Mouse (Mus musculus) limb, embryonic 13.5 days (tissue): ENCODE measurements around the gene Dedd. TPM values are rescaled to one million over a fixed set of nuclear protein-coding genes. Genes with fewer than 3 reads are reported as not detected.
A peak's percentile ranks its signal among the peaks of the same experiment; 100 is the strongest.

Source experiments
- ATAC-seq: fragments of 200-750 bp; cut with Nextera tagmentation; 2 replicates; pipeline ENCODE4 v1.8.0; 2017; ENCODE audit warnings: low read depth, moderate number of reproducible peaks, moderate TSS enrichment; ENCODE audit not compliant: low FRiP score
- H3K27ac ChIP-seq: fragments of 300-500 bp; sonication (generic); 2 replicates; pipeline ENCODE4 v1.5.1; 2015; ENCODE audit warnings: inconsistent platforms, mild to moderate bottlenecking, moderate library complexity
- H3K27me3 ChIP-seq: fragments of 300-500 bp; sonication (generic); 2 replicates; pipeline ENCODE4 v1.6.1; 2015; ENCODE audit warnings: mild to moderate bottlenecking, inconsistent platforms
- H3K36me3 ChIP-seq: fragments of 300-500 bp; sonication (generic); 2 replicates; pipeline ENCODE4 v1.6.1; 2015; ENCODE audit warnings: inconsistent platforms, mild to moderate bottlenecking, moderate library complexity
- H3K4me1 ChIP-seq: fragments of 300-500 bp; sonication (generic); 2 replicates; pipeline ENCODE4 v1.6.1; 2015; ENCODE audit warnings: inconsistent platforms
- H3K4me2 ChIP-seq: fragments of 300-500 bp; sonication (generic); replicated peaks from 2 replicates; pipeline ENCODE4 v1.6.1; 2015; ENCODE audit warnings: inconsistent platforms, mild to moderate bottlenecking, moderate library complexity
- H3K4me3 ChIP-seq: fragments of 300-500 bp; sonication (generic); 2 replicates; pipeline ENCODE4 v1.5.1; 2015; ENCODE audit warnings: moderate library complexity, mild to moderate bottlenecking, inconsistent platforms
- H3K9ac ChIP-seq: fragments of 300-500 bp; sonication (generic); 2 replicates; pipeline ENCODE4 v1.6.1; 2015; ENCODE audit warnings: mild to moderate bottlenecking, inconsistent platforms
- H3K9me3 ChIP-seq: fragments of 300-500 bp; sonication (generic); 2 replicates; pipeline ENCODE4 v1.6.1; 2016; ENCODE audit warnings: inconsistent platforms
- WGBS: fragments of 180-500 bp; shearing (Covaris S2); methylation state at CpG from one replicate; pipeline ENCODE4 v1.1.7; 2015; 5-methylcytosine and 5-hydroxymethylcytosine counted together
- polyA plus RNA-seq: library from polyadenylated mRNA; unstranded; fragments of >200 nt; fragmentation: Nextera tagmentation; extraction: Ambion mirVana; gene quantifications from 2 replicates; pipeline ENCODE4 v1.2.1, GENCODE M21; 2015

Dedd gene
- polyA plus RNA-seq, 1 experiment from 2014 or later = 61.1 TPM

DNA sequence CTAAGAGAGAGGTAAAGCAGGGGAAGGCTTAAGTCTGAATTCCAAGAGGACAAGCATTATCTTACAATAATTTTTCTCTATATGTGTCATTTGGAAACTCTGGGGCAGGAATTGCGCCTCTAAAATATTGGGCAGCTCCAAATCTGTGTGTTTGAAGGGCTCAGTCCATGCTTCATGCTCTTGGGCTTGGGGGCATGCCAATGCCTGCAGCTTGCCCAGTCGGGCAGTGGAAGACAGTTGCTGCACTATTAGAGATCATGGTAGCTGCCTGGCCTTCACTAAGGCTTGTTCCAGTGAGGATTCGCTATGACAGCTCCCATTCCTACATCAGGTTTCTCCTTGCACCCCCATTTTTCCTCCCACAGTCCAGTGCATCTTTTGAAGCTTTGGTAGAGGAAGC lies 19.7 kb downstream of the Dedd start:
- Histone ChIP-seq H3K4me2 (no peak overlapping the region), H3K9ac (0 out of 2 replicates have a peak overlapping the region, but pooled peaks have one; percentile 3), H3K27me3 (no peaks in the 10 kb centered on the region), H3K4me1 (peaks cover 22% of the 10 kb centered on the region), H3K27ac (no peak overlapping the region), H3K9me3 (peaks cover 7% of the 10 kb centered on the region), H3K36me3 (peaks cover 7% of the 10 kb centered on the region), H3K4me3 (no peak overlapping the region)
- no peak for ATAC-seq
- 92% methylated on average over 3 of the region's 3 CpGs for WGBS

DNA sequence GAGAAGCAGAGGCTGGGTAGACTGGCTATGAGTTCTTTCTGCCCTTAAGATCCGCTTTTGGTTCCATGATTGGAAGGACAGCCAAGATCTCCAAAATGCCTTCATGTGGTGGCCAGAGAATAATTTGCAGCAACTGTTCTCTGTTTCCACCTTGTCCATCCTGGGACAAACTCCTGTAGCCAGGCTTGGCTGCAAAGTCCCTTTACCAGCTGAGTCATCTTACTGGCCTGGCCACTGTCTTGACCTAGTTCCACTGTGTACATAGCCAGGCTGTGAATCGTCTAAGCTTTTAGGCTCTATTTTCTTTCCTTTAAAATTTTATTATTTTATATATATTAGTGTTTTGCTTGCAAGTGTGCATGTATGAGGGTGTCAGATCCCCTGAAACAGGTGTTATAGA lies 20.3 kb downstream of the Dedd start:
- 91% methylated on average over 2 of the region's 2 CpGs for WGBS
- H3K4me3 ChIP-seq = no peak overlapping the region
- H3K27ac ChIP-seq = no peak overlapping the region
- no peak overlapping the region for H3K4me2 ChIP-seq
- H3K27me3 ChIP-seq = no peaks in the 10 kb centered on the region
- H3K4me1 ChIP-seq = peaks cover 20% of the 10 kb centered on the region
- peaks cover 6% of the 10 kb centered on the region; the same call in 1 of the 2 replicates for H3K36me3 ChIP-seq
- peaks cover 6% of the 10 kb centered on the region for H3K9me3 ChIP-seq
- no peak for ATAC-seq
- H3K9ac ChIP-seq = 0 out of 2 replicates have a peak overlapping the region, but pooled peaks have one; percentile 3

DNA sequence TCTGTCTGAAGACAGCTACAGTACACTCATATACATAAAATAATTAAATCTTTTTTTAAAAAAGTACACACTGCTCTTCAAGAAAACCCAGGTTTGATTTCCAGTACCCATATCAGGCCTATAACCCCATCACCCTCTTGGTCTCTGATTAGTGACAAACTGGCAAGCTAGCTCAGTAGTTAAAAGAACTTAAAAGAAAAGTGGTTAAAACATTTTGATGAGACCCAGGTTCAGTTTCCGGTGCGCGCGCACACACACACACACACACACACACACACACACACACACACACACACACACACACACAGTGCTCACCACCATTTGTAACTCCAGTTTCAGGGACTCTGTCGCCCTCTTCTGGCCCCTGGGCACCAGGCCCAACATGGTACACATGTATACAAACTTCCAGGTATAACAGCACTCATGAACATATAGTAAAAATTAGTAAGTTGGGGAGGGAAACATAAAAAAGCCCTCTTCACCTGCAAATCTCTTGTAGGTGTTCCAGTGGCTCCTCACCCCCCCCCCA lies 26.9 kb downstream of the Dedd start:
- ATAC-seq = no peak
- Histone ChIP-seq H3K9me3 (peaks cover 7% of the 10 kb centered on the region), H3K27ac (no peak overlapping the region), H3K27me3 (no peaks in the 10 kb centered on the region), H3K4me3 (no peak overlapping the region), H3K9ac (no peak overlapping the region), H3K4me1 (peaks cover 9% of the 10 kb centered on the region), H3K4me2 (no peak overlapping the region), H3K36me3 (peaks cover 34% of the 10 kb centered on the region)
- WGBS = 75% methylated on average over 4 of the region's 5 CpGs

DNA sequence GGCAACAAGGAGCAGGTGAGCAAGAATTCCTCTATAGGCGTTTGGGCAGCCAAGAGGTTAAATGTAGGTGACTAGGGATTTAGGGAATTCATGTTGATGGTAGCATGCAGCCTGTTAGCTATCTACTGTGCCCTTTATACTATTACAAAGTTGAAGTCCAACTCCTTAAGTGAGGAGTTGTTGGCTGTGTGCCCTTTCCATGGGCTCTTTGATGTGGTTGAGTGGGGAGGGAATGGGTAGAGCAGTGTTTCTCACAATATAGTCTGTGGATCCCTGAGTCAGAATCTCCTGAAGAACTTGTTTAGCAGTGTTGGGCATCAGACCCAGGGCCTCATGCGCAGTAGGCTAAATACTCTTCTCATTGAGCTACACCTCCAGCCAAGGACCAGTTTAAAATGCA lies 27.9 kb downstream of the Dedd start:
- Histone ChIP-seq H3K36me3 (peaks cover 34% of the 10 kb centered on the region), H3K9ac (no peak overlapping the region), H3K9me3 (peaks cover 7% of the 10 kb centered on the region), H3K4me1 (peaks cover 16% of the 10 kb centered on the region), H3K27me3 (no peaks in the 10 kb centered on the region), H3K4me3 (no peak overlapping the region), H3K4me2 (no peak overlapping the region), H3K27ac (no peak overlapping the region)
- WGBS = 83% methylated on average over 2 of the region's 2 CpGs
- no peak for ATAC-seq

DNA sequence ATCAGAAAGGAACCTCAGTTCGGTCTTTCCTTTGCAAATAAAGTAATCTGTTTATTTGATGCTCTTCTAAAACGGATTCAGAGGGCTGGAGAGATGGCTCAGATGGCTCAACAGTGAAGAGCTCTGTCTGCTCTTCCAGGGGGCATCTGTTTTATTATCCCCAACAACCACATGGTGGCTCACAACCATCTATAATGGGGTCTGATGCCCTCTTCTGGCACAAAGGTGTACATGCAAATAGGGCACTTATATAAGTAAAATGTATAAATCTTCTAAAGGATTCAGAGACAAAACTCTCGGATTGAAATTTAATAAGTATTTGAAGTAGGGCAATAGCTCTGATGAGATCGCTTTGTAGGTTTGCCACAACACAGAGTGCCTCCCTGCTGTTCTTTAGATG lies 29.5 kb downstream of the Dedd start:
- ATAC-seq = no peak
- Histone ChIP-seq H3K9ac (no peak overlapping the region), H3K4me3 (no peak overlapping the region), H3K4me2 (no peak overlapping the region), H3K36me3 (peaks cover 34% of the 10 kb centered on the region), H3K4me1 (peaks cover 22% of the 10 kb centered on the region), H3K27me3 (no peaks in the 10 kb centered on the region), H3K9me3 (peaks cover 7% of the 10 kb centered on the region), H3K27ac (no peak overlapping the region)
- 78% methylated on average over 4 of the region's 4 CpGs for WGBS

DNA sequence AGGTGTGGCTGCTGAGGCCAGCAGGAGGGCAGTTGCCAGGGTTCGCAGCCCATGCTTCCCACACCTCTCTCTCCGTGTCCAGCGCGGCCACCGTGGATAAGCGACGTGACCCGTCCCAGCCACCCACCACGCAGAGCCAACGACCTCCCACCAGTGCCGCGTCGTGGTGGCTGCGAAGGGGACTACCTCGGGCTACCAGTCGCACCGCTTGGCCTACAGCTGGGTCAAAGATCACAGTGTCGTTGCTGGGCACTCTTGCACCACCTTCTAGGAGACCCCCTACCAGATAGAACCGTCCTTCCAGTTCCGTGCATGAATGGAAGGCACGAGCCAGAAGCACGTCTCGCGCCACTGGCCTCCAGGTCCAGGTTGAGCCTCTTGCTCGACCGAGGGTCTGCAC lies 31.3 kb downstream of the Dedd start:
- Histone ChIP-seq H3K4me3 (peak overlapping the region; percentile 56), H3K4me2 (peak overlapping the region; percentile 84), H3K36me3 (peaks cover 34% of the 10 kb centered on the region), H3K9ac (peak overlapping the region; percentile 78), H3K9me3 (peaks cover 7% of the 10 kb centered on the region), H3K27me3 (peaks cover 2% of the 10 kb centered on the region; the same call in 1 of the 2 replicates), H3K27ac (peak overlapping the region; percentile 74; the same call in 1 of the 2 replicates), H3K4me1 (peaks cover 22% of the 10 kb centered on the region)
- no peak; the same call in none of the 2 replicates for ATAC-seq
- 3% methylated on average over 24 of the region's 26 CpGs for WGBS

DNA sequence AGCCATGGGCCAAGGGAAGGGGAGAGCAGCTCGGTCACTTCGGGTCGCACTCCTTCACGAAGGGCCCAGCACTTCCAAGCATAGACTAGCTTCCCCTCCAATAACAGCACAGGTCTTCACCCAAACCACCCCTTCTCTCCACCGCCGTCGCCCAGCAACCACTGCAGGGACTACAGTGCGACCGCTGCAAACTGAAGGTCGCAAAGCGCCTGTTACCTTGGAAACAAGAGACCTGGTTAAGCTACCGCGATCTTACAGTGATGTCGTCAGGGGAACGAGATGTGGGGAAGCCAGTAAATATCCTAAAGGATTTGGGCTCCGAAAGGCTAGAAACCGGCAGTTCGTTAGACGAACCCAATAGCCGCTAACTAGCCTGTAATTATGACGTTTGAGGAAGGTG lies 31.7 kb downstream of the Dedd start, which contains the start of gene Klhdc9:
TSS of gene Klhdc9 (minus strand) at position 143 of the 400 bp plus-strand sequence.
- H3K4me3 ChIP-seq = peak within 1 kb of the TSS; percentile 56
- WGBS = under 1% methylated on average over 21 of the region's 21 CpGs
- H3K4me2 ChIP-seq = peak within 1 kb of the TSS; percentile 84
- peaks cover 7% of the 10 kb centered on the region for H3K9me3 ChIP-seq
- peaks cover 34% of the 10 kb centered on the region for H3K36me3 ChIP-seq
- H3K27ac ChIP-seq = peak within 1 kb of the TSS; percentile 74
- peaks cover 22% of the 10 kb centered on the region for H3K4me1 ChIP-seq
- H3K27me3 ChIP-seq = peaks cover 5% of the 10 kb centered on the region; the same call in 1 of the 2 replicates
- ATAC-seq = peak; percentile 94
- peak within 1 kb of the TSS; percentile 78 for H3K9ac ChIP-seq

DNA sequence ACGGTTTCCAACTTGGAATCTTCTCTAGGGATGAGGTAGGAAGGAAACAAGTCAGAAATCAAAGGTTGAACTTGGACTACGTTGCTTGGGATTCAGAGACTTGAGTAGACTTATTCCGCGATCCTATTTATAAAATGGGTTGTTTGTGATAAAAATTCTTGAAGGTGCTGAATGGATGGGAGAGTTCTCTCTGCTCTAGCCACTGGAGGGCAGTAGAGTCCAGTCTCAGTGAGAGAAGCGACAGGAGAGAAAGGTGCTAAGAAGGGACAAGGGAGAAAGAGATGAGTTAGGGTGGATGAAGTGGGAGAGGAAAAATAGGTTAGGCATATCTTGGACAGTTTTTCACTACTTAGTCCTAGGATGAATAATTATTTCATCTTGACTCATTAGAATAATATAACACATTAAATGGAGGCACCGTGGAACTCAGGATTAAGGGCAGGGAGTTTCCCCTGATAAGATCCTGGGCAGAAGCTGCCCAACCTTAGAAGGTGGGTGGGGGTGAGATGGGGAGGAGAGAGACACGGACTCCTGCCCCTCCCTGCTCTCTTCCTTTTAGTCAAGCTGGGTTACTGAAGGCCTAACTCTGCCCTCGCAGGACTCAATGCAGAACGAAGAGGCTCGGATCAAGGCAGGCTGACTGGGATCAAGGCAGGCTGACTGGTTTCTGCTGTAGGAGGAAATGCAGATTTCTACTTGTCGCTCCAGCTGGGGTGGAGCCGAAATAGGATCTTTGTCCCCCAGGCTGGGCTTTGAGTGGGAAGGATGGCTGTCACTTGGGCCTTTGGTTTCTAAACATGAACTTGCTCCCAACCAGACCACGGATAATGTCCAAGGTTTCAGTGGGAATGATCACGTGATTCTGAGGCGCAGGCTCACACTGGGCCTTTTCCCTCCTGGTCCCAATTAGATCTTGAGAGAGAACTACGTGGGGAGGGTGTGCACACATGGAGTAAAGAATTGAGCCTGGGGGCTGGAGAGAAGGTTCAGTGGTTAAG lies 32.5 kb downstream of the Dedd start:
- Histone ChIP-seq H3K27me3 (peaks cover 10% of the 10 kb centered on the region), H3K36me3 (peaks cover 32% of the 10 kb centered on the region), H3K9me3 (peaks cover 5% of the 10 kb centered on the region), H3K9ac (peak overlapping the region; percentile 78), H3K4me2 (peak overlapping the region; percentile 84), H3K4me1 (peaks cover 22% of the 10 kb centered on the region), H3K4me3 (peak overlapping the region; percentile 56), H3K27ac (peak overlapping the region; percentile 74)
- peak; percentile 53; the same call in 1 of the 2 replicates for ATAC-seq
- WGBS = 16% methylated on average over 16 of the region's 16 CpGs

DNA sequence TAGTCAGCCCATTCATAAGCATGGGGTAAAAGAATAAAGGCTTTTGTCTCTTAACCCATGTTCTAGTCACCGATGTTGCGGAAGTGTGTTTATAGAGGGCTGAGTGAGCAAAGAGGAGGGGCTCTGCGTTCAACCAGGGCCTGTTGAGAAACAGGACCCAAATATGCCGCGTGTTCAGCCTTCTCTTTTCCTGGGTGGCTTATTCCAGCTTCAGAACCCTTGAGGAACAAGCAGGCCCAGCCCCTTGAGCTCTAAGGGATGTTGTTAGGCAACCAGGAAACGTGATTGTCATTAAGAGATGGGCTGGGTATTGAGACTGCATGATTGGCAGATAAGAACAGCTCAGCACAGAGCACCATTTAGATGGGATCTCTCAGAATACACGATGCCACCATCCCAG lies 37.0 kb downstream of the Dedd start:
- Histone ChIP-seq H3K27me3 (peaks cover 45% of the 10 kb centered on the region), H3K4me1 (peaks cover 13% of the 10 kb centered on the region), H3K9ac (no peak overlapping the region), H3K9me3 (no peaks in the 10 kb centered on the region), H3K4me2 (no peak overlapping the region), H3K27ac (no peak overlapping the region), H3K36me3 (no peaks in the 10 kb centered on the region), H3K4me3 (no peak overlapping the region)
- 66% methylated on average over 7 of the region's 7 CpGs for WGBS
- no peak for ATAC-seq

DNA sequence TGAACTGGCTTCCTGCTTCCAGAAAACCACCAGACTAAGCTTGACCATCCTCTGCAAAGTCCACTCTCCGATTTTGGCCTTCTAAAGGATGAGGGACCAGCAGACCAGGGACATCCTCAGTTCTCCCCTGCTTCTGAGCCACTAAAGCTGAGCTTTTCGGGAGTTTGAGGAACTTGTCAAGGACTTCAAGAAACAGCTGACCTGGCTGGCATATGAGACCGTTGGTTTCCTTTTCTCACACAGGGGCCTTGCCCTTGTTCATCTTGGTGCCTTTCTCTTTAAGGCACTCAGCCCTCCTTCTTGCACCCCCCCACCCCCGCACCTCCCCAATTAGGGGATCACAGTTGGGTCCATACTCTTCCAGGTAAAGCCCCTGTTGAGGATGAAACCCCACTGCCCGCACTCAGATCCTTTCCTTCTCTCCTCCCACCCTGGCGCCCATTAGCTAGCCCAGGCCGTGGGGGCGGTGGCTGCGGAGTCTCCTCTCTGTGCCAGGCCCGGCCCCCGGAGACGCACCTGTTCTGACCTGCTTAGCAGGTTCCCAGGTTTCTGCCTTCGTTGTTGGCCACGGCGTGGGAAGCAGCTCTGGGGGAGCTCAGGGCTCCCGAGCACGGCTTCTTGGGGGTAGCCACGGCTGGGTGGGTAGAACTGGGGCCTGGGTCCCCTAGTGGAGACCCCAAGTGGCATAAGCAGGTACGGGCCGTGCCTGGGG lies 41.1 kb downstream of the Dedd start, which contains the start of gene Nectin4:
TSS of gene Nectin4 (plus strand) at position 255 of the 712 bp plus-strand sequence.
- peaks cover 14% of the 10 kb centered on the region for H3K4me1 ChIP-seq
- peak within 1 kb of the TSS; percentile 8 for H3K4me3 ChIP-seq
- no peaks in the 10 kb centered on the region for H3K9me3 ChIP-seq
- no peaks in the 10 kb centered on the region for H3K36me3 ChIP-seq
- peaks cover 66% of the 10 kb centered on the region for H3K27me3 ChIP-seq
- no peak for ATAC-seq
- H3K9ac ChIP-seq = no peak within 1 kb of the TSS
- WGBS = 36% methylated on average over 20 of the region's 20 CpGs
- H3K27ac ChIP-seq = no peak within 1 kb of the TSS
- peak within 1 kb of the TSS; percentile 36 for H3K4me2 ChIP-seq

DNA sequence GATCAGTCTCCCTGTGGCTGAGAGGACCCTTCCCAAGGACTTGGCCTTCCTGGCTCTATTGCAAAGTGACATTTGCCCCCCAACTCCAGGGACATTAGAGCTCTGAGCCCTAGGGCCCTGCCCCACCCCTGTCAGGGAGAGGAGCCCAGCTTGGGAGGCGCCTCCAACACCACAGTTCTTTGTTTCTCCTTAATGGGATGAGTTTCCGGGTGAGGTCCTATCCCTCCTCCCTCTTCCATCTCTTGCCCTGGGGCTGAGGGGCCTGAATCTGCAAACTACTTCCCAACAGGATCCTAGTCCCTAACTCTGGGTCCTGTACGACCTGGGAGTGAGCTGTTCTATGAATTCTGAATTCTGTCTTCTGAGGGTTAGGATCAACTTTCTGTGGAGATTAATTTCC lies 43.9 kb downstream of the Dedd start:
- H3K9ac ChIP-seq = no peak overlapping the region
- H3K4me3 ChIP-seq = no peak overlapping the region
- H3K27me3 ChIP-seq = peaks cover 51% of the 10 kb centered on the region
- peaks cover 20% of the 10 kb centered on the region for H3K4me1 ChIP-seq
- no peaks in the 10 kb centered on the region for H3K9me3 ChIP-seq
- H3K36me3 ChIP-seq = no peaks in the 10 kb centered on the region
- H3K27ac ChIP-seq = no peak overlapping the region
- no peak overlapping the region for H3K4me2 ChIP-seq
- no peak for ATAC-seq
- WGBS = 56% methylated on average over 3 of the region's 3 CpGs
